Mouse (Mus musculus) cerebellum, adult (tissue): ENCODE results near the gene Eed.

Source experiments
- ATAC-seq: cut with Nextera tagmentation; 2 replicates; pipeline ENCODE4 v1.9.2; 2017; ENCODE audit warnings: mild to moderate bottlenecking, moderate library complexity, mixed read lengths; ENCODE audit not compliant: insufficient number of reproducible peaks, low FRiP score, low TSS enrichment

Gene Eed

DNA sequence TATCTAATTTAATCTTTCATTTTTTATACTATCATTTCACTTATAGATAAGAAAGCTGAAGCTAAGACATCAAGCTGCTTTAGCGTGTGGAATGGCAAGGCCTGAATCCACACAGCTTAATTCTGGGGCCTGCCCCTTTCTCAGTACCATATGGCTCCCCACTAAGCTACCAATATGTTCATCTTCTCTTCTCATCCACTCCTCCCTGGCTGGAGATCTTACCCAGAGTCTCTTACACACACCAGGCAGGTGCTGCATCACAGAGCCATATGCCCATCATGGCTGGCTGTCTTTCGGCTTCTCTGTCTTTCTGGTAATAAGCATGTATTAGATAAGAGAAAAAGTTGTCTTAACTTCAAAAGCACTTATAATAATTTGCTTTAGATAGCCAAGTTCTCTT, 2.7 kb upstream of the Eed start:
- ATAC-seq = peak; percentile 56

DNA sequence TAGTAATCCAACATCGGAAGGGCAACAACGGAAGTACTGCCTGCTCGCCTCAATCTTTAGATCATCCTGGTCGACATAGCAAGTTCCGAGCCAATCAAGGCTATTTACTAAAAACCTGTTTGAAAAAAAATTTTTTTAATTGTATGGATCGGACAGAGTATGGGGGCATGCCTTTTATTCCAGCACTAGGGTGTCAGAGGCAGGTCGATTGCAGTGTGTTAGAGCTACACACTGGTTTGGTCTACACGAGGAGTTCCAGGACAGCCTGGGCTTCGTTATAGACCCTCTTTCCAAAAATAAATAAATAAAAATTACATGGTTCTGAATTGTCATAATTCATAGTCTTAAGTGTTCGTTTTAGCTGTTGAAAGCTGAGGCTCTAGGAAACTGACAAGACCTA, 774 bp upstream of the Eed start:
- no peak for ATAC-seq

DNA sequence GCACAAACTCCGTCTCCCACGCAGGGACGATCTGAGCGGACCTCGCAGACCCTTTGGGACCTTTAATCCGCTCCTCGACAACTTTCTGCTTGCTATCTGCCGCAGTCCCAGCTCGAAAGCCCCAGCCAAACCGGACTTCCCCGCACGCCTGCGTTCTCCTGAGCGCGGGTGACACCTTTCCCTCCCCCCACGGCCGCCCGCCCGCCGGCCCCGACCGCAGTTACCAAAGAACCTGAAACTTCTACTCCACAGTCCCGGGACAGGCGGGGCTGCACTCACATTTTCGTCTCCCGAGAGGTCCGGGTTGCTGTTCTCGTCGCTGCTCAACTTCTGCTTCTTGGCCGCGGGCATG, 674 bp downstream of the Eed start:
- ATAC-seq = no peak

DNA sequence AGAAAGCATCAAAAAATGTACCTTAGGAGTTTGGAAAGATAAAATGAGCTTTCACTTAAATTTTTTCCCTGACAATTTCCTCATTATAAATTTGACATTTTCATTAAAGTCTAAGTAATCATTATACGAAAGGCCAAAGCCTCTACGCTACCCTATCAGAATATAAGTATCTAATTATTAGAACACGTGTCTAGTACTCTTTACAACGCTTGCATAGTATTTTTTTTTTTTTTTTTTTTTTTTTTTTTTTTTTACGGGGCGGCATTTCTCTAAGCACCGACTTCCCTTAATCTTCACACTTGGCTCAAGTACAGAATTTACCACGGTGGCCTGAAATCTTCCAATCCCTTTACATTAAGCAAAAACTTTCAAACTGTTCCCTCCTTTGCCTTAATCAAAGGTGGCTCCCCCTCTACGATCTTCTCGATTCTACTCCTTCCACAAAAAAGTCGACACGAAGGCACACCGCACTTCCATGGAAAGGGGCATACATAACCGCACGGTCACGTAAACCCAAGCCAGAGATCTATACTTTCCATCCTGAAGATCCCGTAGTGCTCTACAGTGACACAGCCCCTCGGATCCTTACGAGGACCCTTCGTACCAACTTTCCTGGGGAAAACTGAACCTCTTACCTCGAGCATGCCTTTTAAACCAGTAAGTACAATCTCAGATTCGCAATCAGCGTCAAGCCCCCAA, 1.2 kb downstream of the Eed start:
- ATAC-seq = no peak

DNA sequence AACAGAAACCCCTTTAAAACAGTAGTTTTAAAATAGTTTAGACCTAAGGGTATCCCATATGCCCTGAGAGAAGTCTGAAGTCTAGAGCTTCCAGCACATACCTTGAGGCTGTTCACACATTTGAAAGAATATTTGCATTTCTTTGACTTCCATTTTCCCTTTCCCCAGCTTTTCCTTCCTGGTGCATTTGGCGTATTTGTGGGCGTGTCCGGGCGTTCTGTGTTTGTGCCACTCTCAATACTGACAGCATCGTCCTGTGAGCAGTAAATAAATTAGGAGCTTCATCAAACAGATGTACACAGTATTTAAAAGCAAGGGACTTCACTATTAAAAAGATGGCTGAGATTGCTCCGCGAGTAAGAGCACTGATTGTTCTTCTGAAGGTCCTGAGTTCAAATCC, 4.0 kb downstream of the Eed start:
- no peak for ATAC-seq

DNA sequence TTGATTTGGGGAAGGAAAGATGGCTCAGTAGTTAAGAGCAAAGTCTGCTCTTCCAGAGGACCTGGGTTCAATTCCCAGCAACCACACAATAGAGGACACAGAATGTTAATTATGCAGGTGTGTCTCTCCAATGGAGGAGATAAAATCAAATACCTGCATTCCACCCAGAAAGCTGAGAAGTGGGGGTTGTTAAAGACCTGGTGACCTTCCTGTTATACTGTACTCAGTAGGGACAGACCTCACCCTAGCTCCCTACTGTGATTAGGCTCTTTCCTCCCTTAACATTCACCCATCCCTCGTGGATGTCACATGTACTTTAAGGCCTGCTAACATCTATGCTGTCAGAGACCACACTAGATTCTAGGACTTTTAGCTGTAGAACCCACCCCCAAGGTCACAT, 5.2 kb downstream of the Eed start:
- ATAC-seq = no peak

DNA sequence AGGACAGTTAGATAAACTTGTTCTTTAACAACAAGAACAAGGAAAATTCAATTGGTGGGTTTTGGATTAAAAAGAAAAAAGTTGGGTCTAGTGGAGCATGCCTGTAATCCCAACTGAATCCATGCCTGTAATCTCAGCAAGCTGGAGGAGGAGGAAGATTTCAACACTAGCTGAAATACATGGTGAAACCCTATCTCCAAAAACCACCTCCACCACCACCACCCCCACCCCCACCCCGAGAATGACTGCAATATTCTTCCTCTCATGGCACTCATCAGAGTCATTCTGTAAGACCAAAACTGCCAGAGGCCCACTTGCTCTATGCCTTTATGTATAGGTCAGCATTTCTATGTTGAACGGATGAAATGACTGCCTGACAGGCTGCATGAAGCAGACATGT, 13.5 kb downstream of the Eed start:
- ATAC-seq = no peak

DNA sequence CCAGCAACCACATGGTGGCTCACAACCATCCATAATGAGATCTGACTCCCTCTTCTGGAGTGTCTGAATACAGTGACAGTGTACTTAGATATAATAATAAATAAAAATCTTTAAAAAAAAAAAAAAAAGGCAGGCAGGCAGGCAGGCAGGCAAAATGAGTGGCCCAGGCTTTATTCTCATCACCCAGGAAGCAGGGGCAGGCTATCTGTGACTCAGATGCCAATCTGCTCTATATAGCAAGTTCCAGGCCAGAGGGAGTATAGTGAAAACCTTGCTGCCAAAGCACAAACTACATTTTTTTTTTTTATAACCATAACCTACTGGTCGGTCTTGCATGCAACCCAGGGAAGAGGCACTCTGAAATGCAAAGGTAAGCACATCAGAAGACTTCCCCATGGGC, 14.0 kb downstream of the Eed start:
- no peak for ATAC-seq

DNA sequence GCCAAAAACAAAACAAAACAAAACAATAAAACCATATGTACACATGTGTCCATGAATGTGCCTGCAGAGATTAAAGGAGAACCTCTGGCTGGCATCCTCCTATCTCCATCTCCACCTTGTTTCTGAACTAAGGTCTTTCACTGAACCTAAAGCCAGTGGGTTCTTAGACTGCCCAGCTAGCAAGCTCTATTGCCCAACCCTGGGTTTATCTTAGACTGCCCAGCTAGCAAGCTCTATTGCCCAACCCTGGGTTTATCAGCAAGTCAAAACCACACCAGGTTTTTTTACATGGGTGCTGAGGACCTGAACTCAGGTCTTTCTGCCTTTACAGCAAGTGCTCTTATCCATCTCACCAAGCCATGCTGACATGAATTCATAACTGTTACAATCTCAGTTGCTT, 17.6 kb downstream of the Eed start:
- no peak for ATAC-seq

DNA sequence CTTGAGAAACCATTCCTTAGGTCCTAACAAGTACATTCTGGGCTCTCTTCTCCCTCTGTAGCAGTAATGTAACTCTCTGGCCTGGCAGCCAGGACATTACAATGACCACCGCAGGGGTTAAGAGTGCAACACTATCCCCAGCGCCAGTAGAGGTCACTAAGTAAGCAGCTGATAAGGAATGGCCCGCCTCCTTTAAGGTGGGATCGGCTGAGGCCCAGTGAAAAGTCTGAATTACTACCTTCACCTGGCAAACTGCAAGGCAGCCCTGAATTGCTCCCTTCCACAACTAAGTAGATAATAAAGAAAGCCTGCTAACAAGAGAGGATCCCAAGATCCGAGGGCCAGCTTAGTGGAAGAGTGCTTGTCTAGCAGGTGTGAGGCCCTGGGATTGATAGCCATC, 23.5 kb downstream of the Eed start:
- ATAC-seq = no peak

DNA sequence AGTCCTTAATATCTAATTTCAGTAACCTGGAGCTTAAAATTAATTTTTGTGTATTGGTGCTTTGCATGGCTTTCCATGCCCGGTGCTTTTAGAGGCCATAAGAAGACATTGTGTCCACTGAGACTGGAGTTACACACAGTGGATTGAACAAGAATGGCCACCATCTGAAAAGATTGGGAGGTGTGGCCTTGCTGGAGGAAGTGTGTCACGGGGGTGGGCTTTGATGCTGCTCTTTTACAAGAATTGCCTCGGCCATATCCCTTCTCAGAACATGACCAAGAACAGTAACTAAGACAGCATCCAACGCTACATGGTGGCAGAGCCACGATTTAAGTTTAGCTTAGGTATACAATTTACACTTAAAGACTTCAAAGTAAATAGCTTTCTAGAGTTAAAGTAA, 26.5 kb downstream of the Eed start:
- ATAC-seq = no peak

DNA sequence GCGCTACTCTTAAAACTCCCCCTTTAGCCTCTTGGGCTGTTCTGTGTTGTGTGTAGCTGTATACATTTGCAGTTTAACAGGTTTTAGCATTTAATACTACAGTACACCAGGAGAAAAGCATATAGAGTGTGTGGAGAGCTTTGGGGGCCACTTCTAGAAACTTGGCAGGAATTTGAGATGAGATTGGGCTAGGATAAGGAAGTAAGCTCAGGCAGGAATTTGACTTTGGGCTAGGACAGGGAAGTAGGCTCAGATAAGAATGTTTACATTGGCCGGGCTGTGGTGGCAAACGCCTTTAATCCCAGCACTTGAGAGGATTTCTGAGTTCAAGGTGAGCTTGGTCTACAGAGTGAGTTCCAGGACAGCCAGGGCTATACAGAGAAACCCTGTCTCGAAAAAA, 31.4 kb downstream of the Eed start:
- no peak for ATAC-seq

DNA sequence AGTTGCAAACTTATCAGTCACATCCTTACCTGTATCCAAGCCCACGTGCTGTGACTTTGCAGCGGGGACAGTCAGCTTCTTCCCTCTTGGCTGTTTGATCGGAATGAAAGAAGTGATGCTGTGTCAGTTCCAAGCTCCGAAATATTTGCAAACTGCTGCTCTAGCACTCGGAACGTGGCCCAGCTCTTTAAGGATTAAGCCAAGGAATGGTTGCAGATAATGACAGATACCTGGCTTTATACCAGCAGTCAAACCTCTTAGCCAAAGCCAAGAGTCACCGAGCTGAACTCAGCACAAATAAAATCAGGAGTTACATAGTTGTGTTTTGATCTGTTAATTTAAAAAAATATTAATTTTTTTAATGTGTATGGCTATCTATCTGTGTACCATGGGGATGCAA, 32.8 kb downstream of the Eed start:
- ATAC-seq = no peak

DNA sequence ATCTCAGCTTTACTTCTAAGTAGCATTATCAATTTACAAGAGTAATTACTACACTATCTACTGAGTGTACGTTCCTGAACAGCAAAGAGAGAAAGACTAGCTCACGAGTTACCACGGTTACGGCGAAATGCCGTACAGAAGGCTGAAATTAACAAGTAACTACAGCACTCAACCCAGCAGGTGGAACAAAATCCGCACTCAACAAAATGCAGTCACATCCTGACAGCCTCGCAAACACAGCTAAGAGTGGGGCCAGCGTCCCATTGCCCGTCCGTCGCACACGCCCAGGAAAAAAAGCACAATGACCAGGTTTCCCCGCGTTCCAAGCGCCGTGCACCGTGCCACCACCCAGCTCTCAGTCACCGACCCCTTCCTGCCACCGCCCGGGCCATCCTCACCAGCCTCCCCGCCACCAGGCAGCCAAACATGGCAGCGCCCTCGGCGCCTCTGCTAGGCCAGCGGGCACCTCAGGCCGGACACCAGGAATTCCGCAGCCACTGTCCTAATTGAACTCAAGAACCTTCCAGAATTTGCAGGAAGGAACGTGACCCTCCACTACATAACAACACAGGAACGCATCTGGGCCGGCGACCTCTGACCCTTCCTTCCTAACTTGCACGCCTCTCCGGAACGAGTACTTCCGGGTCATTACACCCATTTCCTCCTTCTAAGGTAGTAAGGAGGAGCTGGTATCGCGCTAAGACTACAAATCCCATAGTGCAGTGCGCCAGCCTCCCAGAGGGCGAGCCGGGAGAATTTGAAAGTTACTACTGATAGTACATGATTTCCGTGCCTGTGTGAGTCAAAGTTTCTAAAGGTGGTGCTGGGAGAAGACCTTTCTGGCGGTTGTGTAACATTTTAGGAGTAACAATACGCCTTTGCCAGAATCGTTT, 40.0 kb downstream of the Eed start, which contains the start of gene Hikeshi:
Gene Hikeshi, minus strand, starts transcription at position 634 of the 893 bp plus-strand sequence.
- peak; percentile 100 for ATAC-seq

DNA sequence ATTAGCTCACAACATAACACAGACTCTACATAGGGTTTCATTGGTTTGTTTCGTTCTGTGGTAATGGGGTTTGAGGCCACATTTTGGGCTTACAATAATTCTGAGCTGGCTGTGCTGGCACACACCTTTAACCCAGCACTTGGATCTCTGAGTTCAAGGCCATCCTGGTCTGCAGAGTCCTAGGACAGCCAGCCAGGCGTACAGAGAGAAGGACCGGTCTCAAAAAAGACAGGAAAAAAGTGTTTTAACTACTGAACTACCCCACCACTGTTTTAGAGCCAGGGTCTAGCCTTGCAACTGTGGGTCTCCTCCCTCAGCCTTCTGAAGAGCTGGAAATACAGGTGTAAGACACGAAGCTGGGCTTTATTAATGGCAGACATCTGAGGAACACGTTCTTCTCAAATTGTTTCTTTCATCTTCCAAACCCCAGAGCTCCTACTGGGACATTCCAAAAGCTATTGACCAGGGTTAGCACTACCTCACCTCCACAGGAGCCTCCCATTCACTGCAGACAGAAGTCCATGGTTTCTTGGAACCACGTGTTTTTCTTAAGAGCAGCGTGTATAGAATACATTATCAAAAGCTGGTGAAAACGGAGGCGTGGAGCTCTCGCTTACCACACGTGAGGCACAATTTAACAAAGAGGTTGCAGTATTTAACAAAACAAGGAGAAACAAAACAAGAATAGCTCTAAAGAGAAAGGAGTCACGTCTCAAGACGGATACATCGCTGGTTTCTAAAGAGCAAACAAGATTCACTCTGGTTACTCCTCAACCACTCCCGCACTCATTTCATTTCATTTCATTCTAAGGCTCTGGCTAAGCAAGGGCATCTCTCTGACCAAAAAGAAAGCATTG, 41.1 kb downstream of the Eed start:
- no peak for ATAC-seq

DNA sequence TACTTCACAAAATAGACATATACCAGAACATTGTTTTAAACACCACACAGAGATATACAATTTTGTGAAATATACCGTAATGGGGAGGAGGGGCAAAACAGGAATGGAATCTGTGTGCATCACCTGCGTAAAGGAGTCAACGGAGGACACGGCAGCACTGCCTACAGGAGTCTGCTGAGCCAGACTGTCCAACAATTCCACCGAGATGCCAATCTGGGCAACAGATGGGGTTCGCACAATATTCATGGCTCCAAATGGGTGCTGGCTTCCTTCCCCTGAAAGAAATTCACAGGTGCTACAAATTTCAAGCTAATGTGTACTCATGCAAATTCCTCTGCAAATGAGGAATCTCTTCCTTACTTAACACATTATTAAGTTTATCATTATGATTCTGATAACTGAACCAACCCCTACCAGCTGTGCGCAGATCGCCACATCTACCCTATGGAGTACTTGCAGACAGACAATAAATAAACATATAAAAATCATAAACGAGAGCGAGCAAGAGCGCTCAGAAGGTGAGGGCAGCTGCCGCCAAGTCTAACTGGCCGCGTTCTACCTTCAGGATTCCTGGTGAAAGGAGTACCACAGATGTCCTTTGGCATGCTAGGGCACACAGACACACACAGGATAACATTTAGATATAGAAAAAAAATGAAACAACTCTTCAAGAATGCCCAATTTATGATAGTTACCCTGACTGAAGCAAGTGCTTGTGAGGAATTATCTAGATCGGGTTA, 57.2 kb downstream of the Eed start:
- peak; percentile 99 for ATAC-seq

DNA sequence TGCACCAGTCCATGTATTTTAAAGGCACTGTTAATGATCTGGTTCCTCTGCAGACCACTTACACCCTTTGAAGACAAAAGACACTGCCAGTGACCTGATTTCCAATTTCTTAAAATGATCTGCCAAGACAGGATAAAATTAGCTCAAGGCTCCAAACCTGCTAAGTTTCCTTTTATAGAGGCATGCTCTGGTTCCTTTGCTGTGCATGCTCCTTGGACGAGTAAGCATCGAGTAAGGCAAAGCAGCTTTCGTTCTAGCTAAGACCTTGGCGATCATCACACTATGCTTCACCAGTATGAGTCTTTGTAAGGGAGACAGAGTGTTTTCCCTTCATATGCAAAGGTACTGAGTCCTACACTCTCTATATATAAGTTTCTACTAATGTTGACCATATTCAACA, 63.0 kb downstream of the Eed start:
- no peak for ATAC-seq

DNA sequence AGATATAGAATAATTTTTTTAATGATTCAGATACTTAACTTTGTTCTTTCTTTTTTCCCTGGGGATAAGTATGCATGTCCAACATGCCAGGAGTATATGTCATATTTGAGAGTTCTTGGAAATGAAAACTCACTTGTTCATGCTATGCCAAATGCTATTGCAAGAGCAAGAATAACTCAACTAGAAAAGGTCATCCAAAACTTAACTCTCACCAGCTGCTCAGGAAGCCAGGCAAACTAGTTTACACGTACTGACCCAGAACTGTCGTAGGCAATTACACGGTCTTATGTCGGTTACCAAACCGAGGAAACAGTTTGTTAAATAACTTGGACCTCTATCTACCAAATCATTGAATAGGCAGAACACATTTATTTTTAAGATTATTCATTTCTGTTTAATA, 64.1 kb downstream of the Eed start:
- ATAC-seq = no peak

DNA sequence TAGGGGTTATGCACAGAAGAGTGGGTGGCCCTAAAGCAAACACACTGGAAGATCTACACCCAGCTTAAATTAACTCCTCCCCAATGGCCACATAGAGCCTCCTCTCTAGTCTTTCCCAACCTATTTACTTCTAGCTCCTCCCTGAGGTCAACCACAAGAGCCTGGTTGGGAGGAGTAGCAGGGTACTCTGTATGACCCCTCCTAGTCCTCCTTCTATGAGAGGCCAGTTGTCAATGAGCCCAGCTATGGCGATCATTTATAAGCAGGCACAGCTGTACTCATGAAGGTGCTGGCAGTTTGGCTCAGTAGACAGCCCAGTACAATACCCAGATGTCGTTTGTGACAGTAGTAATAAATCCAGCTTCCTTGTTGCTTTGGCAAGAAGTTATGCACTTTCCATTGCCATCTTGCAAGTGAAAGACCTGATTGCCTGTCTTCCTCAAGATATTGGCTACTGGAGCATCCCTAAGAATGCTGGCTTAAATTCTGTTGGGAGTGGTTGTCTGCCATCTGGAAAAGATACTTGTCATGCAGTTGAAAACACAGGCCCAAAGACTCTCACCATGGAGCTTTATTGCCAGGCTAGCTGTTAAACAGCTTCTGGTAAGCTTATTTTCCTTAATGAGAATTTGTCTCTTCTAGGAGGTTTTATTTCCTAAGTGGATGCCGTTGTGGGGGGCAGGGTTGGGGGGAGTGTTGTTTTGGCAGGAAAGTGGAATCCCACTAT, 67.2 kb downstream of the Eed start:
- ATAC-seq = no peak

DNA sequence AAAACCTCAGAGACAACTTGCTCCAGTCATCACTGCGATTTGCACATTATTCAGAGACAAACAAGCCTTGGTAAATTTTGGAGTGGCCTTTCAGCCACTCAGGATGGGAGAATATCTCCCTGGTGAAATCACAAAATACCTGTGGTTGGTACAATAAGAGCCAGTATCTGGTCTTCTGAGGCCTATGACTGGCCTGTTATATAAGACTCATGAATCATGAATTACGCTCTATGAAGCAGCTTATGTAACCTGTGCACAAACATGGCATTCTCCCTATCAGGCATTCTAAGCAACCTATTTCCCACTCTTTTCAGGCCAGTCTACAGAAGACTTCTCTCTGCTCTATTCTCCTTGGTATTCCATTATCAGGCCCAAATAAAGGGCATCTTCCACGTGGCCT, 68.4 kb downstream of the Eed start:
- ATAC-seq = no peak
